Mouse (Mus musculus) neural tube, embryonic 12.5 days (tissue): Measurements from ENCODE around the gene Hmgn1. TPM values are rescaled to one million over a fixed set of nuclear protein-coding genes. Genes with fewer than 3 reads are reported as not detected.
"Not testable (repeated sequence)": the region's sequence is repeated elsewhere in the genome, so short reads cannot be mapped to it uniquely, and the experiment has no call there.

Experiments used
- ATAC-seq: fragments of 200-750 bp; cut with Nextera tagmentation; 2 replicates; pipeline ENCODE4 v1.8.0; 2017; ENCODE audit warnings: low read depth, mild to moderate bottlenecking, moderate TSS enrichment, moderate library complexity; ENCODE audit not compliant: low FRiP score
- H3K27ac ChIP-seq: fragments of 300-500 bp; sonication (generic); 2 replicates; pipeline ENCODE4 v1.5.1; 2016
- H3K27me3 ChIP-seq: fragments of 300-500 bp; sonication (generic); replicated peaks from 2 replicates; pipeline ENCODE4 v1.6.1; 2016; ENCODE audit warnings: mild to moderate bottlenecking
- H3K36me3 ChIP-seq: fragments of 300-500 bp; sonication (generic); 2 replicates; pipeline ENCODE4 v1.6.1; 2016; ENCODE audit warnings: mild to moderate bottlenecking
- H3K4me1 ChIP-seq: fragments of 300-500 bp; sonication (generic); 2 replicates; pipeline ENCODE4 v1.6.1; 2016
- H3K4me2 ChIP-seq: fragments of 300-500 bp; sonication (generic); replicated peaks from 2 replicates; pipeline ENCODE4 v1.6.1; 2016; ENCODE audit warnings: mild to moderate bottlenecking
- H3K4me3 ChIP-seq: fragments of 300-500 bp; sonication (generic); 2 replicates; pipeline ENCODE4 v1.5.1; 2016
- H3K9ac ChIP-seq: fragments of 300-500 bp; sonication (generic); 2 replicates; pipeline ENCODE4 v1.6.1; 2016; ENCODE audit warnings: mild to moderate bottlenecking
- H3K9me3 ChIP-seq: fragments of 300-500 bp; sonication (generic); 2 replicates; pipeline ENCODE4 v1.6.1; 2016; ENCODE audit warnings: mild to moderate bottlenecking
- WGBS: fragments of 180-500 bp; shearing (Covaris S2); methylation state at CpG from one replicate; pipeline ENCODE4 v1.1.7; 2016; 5-methylcytosine and 5-hydroxymethylcytosine counted together
- polyA plus RNA-seq: library from polyadenylated mRNA; unstranded; fragments of >200 nt; fragmentation: Nextera tagmentation; extraction: Ambion mirVana; gene quantifications from 2 replicates; pipeline ENCODE4 v1.2.1, GENCODE M21; 2016

The Hmgn1 gene
- polyA plus RNA-seq, 1 experiment from 2014 or later, result 694 TPM

DNA sequence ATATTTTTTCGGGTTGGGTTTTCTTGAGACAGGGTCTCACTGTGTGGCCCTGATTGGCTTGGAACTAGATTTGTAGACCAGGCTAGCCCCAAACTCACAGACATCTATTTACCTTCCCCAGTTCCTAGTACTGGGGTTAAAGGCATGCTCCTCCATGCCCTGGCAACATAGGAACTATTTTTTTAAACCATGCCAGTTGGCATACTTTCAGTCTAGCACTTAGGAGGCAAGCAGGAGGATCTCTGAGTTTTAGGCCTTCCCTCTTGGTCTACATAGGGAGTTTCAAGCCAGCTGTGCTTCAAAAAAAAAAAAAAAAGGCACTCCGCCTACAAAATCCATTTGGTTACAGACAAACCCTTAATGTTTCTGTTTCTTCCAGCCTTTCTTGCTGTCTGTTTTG is 26.9 kb upstream of the Hmgn1 start:
- peaks cover 27% of the 10 kb centered on the region for H3K36me3 ChIP-seq
- peaks cover 10% of the 10 kb centered on the region for H3K4me1 ChIP-seq
- H3K27me3 ChIP-seq, result no peaks in the 10 kb centered on the region
- no peak overlapping the region for H3K4me3 ChIP-seq
- H3K27ac ChIP-seq, result no peak overlapping the region
- no peak for ATAC-seq
- 85% methylated on average over 2 of the region's 2 CpGs for WGBS
- no peak overlapping the region for H3K4me2 ChIP-seq
- H3K9me3 ChIP-seq, result no peaks in the 10 kb centered on the region
- no peak overlapping the region for H3K9ac ChIP-seq

DNA sequence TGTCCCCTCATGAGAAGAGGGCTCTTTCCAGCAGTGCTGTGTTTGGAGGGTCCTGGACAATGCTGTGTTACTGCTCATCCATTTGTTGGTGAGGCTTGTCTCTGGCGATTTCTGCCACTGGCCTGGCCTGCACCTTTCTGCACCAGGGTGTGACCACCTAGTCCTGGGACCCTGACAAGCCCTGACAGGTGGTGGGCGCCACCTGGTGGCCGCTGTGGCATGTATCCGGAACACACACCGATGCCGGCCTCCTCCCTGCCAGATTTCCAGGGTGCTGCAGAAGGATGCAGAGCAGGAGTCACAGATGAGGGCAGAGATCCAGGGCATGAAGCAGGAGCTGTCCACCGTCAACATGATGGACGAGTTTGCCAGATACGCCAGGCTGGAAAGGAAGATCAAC is 24.0 kb upstream of the Hmgn1 start:
- Histone ChIP-seq H3K36me3 (peaks cover 27% of the 10 kb centered on the region), H3K9me3 (no peaks in the 10 kb centered on the region), H3K27ac (no peak overlapping the region), H3K4me2 (no peak overlapping the region), H3K4me1 (peaks cover under 1% of the 10 kb centered on the region; the same call in 1 of the 2 replicates), H3K27me3 (no peaks in the 10 kb centered on the region), H3K4me3 (no peak overlapping the region), H3K9ac (no peak overlapping the region)
- WGBS, result 27% methylated on average over 9 of the region's 9 CpGs
- ATAC-seq, result peak; percentile 27; the same call in 1 of the 2 replicates

DNA sequence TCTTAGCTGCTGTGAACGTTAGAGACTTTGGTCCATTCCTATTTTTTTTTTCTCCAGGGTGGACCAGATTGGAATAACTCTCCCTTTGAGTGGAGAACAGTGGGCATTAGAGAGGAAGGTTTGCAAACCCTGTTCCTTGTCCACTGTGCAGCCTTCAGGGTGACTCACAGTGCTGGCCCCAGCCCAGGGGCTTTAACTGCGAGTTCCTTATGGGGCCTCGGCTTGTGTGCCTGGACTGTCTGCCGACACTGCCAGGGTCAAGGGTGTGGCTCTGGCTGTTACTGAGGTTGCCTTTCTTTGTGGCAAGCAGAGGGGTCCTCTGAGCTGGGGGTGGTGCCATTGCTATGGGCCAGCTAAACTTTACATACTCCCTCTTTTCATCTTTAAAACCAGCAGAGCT is 23.5 kb upstream of the Hmgn1 start:
- peaks cover 27% of the 10 kb centered on the region for H3K36me3 ChIP-seq
- no peaks in the 10 kb centered on the region for H3K9me3 ChIP-seq
- no peak for ATAC-seq
- H3K4me3 ChIP-seq, result no peak overlapping the region
- no peaks in the 10 kb centered on the region for H3K27me3 ChIP-seq
- H3K27ac ChIP-seq, result no peak overlapping the region
- H3K9ac ChIP-seq, result no peak overlapping the region
- no peak overlapping the region for H3K4me2 ChIP-seq
- peaks cover 6% of the 10 kb centered on the region for H3K4me1 ChIP-seq
- WGBS, result 75% methylated on average over 4 of the region's 4 CpGs

DNA sequence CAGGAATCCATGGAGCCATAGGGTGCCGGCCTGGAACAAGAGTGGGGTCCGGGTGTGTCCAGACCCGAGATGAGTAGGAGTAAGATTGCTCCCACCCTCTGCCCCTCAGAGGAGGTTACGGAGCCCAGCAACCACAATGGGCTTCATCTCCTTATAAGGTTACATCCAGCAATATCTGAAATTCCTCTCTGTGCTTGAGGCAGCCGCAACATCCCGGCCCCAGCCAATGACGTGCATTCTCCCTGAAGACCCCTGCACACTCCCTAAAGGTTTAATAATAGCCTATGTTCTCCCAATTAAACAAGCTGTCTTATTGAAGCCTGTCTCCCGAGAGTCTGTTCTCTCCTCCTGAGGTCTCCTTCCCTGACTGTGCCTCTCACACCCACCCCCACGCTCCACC is 21.8 kb upstream of the Hmgn1 start:
- no peak overlapping the region for H3K4me3 ChIP-seq
- no peak for ATAC-seq
- 79% methylated on average over 9 of the region's 9 CpGs for WGBS
- H3K9me3 ChIP-seq, result no peaks in the 10 kb centered on the region
- H3K27me3 ChIP-seq, result no peaks in the 10 kb centered on the region
- H3K4me1 ChIP-seq, result peaks cover 11% of the 10 kb centered on the region
- H3K9ac ChIP-seq, result no peak overlapping the region
- peaks cover 18% of the 10 kb centered on the region for H3K36me3 ChIP-seq
- no peak overlapping the region for H3K27ac ChIP-seq
- no peak overlapping the region for H3K4me2 ChIP-seq

DNA sequence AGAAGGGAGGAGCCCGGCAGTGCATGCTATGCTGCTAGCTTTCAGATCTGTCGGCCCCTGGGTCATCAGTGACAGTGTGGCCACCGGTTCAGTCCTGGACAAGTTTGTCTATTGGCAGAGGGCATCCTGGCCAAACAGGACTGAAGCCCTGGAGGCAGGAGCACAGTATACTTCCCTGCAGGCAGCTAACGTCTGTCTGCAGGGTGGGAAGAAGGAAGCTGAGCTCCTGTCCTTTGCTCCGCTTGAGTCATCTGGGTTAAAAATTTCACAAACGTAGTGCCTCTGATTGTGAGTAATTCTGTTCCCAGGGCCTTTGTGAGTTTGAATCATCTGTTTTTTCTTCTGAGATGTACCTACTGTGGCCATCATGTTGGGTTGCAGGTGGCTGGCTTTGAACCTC is 21.3 kb upstream of the Hmgn1 start:
- Histone ChIP-seq H3K4me2 (no peak overlapping the region), H3K9ac (no peak overlapping the region), H3K27ac (no peak overlapping the region), H3K36me3 (peaks cover 14% of the 10 kb centered on the region), H3K9me3 (no peaks in the 10 kb centered on the region), H3K4me3 (no peak overlapping the region), H3K27me3 (no peaks in the 10 kb centered on the region), H3K4me1 (peaks cover 11% of the 10 kb centered on the region)
- no peak for ATAC-seq
- WGBS, result 86% methylated on average over 6 of the region's 6 CpGs

DNA sequence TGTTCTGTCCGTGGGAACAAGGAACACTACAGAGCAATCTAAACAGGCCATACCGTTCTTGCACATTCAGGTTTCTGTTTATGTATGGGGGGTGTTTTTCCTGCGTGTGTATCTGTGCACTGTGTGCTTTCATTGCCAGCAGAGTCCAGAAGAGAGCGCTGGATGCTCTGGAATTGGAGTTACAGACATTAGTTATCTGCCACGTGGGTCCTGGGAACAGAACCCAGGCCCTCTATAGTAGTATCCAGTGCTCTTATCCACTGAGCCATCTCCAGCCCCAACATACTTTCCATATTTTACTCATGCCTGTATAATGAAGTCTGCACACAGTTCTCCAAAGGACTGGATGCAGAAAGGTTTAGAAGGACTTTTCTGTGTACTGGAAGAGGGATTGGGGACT is 18.3 kb upstream of the Hmgn1 start:
- Histone ChIP-seq H3K36me3 (no peaks in the 10 kb centered on the region), H3K4me2 (peak overlapping the region; percentile 78), H3K9me3 (no peaks in the 10 kb centered on the region), H3K27ac (0 out of 2 replicates have a peak overlapping the region, but pooled peaks have one; percentile 50), H3K4me3 (peak overlapping the region; percentile 84), H3K27me3 (no peaks in the 10 kb centered on the region), H3K9ac (peak overlapping the region; percentile 81), H3K4me1 (peaks cover 11% of the 10 kb centered on the region)
- ATAC-seq, result no peak; the same call in 1 of the 2 replicates
- WGBS, result 3% methylated on average over 5 of the region's 5 CpGs

DNA sequence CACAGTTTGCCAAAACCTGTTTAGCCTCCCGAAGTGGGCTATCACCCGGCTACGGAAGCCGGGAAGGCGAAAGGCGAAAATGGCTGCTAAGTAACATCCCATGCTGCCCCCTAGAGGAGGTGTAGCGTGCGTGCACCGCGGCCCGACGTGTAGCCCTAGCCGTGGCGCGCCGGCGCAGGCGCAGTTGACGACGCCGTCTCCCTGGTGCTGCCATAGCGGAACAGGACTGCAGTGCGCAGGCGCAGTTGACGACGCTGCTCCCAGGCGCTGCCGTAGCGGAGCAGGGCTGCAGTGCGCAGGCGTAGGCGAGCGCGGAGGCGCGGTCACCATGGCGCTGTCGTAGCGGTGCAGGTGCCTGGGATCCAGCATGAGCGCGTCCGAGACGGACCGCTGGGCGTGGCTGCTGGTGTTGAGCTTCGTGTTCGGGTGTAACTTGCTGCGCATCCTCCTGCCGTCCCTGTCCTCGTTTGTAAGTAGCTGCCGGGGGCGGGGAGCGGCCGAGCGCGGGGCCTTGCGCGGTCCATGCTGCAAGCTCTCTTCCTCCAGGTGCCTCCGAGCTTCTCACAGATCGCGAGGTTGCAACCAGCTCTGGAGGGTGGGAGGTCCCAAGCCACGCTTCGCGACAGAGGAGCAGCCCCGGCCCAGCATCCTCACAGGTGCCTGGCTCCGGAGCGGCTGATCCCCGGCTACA is 17.7 kb upstream of the Hmgn1 start, which contains the start of gene Wrb:
Gene Wrb, plus strand, starts transcription at position 298 of the 691 bp plus-strand sequence.
- Histone ChIP-seq H3K36me3 (no peaks in the 10 kb centered on the region), H3K9ac (peak within 1 kb of the TSS; percentile 81), H3K4me1 (peaks cover 11% of the 10 kb centered on the region), H3K9me3 (no peaks in the 10 kb centered on the region), H3K27ac (0 out of 2 replicates have a peak within 1 kb of the TSS, but pooled peaks have one; percentile 50), H3K27me3 (no peaks in the 10 kb centered on the region), H3K4me2 (peak within 1 kb of the TSS; percentile 78), H3K4me3 (peak within 1 kb of the TSS; percentile 84)
- ATAC-seq, result peak; percentile 98
- under 1% methylated on average over 68 of the region's 68 CpGs for WGBS

DNA sequence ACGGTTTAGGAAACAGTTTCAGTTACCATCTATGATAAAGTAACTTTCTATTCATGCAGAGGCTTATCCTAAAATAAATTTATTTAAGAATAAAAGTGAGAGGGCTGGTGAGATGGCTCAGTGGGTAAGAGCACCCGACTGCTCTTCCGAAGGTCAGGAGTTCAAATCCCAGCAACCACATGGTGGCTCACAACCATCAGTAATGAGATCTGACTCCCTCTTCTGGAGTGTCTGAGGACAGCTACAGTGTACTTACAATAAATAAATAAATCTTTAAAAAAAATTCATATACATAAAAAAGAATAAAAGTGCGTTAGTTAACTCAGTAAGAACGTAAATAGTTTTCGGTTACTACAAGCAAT is 17.2 kb upstream of the Hmgn1 start:
- 28% methylated on average over 6 of the region's 6 CpGs for WGBS
- H3K36me3 ChIP-seq, H3K4me3 ChIP-seq, H3K9ac ChIP-seq, H3K9me3 ChIP-seq, H3K27ac ChIP-seq, H3K27me3 ChIP-seq: not testable (repeated sequence)
- Histone ChIP-seq H3K4me1 (peaks cover 11% of the 10 kb centered on the region), H3K4me2 (peak overlapping the region; percentile 78; the same call in 1 of the 2 replicates)
- peak; percentile 67 for ATAC-seq

DNA sequence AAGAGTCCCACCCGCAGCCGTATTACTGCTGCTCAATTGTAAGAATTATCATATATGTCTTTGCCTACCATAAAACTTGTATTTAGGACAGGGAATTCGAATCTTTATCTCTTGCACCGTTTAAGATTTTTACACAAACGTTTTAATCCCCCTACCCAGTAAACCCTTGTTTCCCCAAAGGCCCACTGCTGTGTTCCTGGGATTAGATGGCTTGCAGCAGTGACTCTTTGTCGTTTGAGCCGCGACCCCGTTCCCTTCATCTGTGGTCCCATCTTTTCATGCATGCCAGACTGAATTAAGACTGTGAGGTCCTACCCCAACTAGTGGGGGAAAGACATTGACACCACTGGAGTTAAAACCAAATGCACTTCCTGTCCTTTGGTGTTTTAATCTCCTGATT is 937 bp upstream of the Hmgn1 start:
- Histone ChIP-seq H3K9me3 (no peaks in the 10 kb centered on the region), H3K27ac (peak overlapping the region; percentile 94), H3K4me1 (peaks cover 24% of the 10 kb centered on the region), H3K4me2 (peak overlapping the region; percentile 83), H3K27me3 (no peaks in the 10 kb centered on the region), H3K4me3 (peak overlapping the region; percentile 96), H3K9ac (peak overlapping the region; percentile 79), H3K36me3 (peaks cover 25% of the 10 kb centered on the region)
- no peak for ATAC-seq
- WGBS, result 2% methylated on average over 9 of the region's 9 CpGs

DNA sequence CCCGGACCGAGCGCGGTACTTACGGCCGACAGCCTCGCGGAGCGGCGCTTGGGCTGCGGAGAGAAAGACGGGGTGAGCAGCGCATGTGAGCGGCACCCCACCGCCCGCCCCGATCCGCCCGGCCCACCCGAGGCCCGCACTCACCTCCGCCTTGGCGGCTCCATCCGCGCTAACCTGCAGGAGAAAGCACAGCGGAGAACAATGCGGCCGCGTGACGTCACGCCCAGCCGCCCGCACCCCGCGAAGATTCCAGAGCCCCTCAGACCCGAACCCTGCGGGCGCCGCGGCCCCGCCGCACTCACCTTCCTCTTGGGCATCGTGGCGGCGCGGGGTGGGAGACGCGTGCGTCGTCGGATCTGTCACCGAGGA is 257 bp downstream of the Hmgn1 start:
- H3K4me1 ChIP-seq, result peaks cover 24% of the 10 kb centered on the region
- H3K4me2 ChIP-seq, result peak overlapping the region; percentile 83
- H3K36me3 ChIP-seq, result peaks cover 33% of the 10 kb centered on the region
- H3K9me3 ChIP-seq, result no peaks in the 10 kb centered on the region
- WGBS, result 1% methylated on average over 52 of the region's 52 CpGs
- no peaks in the 10 kb centered on the region for H3K27me3 ChIP-seq
- H3K9ac ChIP-seq, result peak overlapping the region; percentile 97
- H3K27ac ChIP-seq, result peak overlapping the region; percentile 90
- ATAC-seq, result peak; percentile 71
- H3K4me3 ChIP-seq, result peak overlapping the region; percentile 96

DNA sequence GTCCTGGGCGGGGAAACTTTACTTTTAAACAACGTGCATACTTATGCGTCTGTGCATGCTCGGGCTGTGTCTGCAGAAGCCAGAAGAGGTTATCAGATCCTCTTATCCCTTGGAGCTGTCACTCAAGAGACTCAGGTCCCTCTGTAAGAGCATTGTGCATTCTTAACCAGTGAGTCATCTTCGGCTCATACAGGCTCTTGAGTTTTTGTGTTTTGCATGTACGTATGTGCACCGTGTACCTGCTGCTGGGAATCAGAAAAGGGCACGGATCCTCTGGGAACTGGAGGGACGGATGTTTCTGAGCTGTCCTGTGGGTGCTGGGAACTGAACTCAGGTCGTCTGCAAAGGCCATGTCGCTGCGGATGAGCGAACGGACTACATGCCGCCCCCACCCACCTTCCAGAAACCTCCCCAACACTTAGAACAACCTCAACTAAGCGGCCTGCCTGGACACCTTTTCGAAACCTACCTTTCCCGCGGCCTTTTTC is 801 bp downstream of the Hmgn1 start:
- peak overlapping the region; percentile 97 for H3K9ac ChIP-seq
- 10% methylated on average over 19 of the region's 19 CpGs for WGBS
- H3K27ac ChIP-seq, result peak overlapping the region; percentile 90
- H3K4me1 ChIP-seq, result peaks cover 24% of the 10 kb centered on the region
- no peaks in the 10 kb centered on the region for H3K9me3 ChIP-seq
- H3K36me3 ChIP-seq, result peaks cover 34% of the 10 kb centered on the region
- peak overlapping the region; percentile 96 for H3K4me3 ChIP-seq
- ATAC-seq, result no peak
- H3K4me2 ChIP-seq, result peak overlapping the region; percentile 83
- H3K27me3 ChIP-seq, result no peaks in the 10 kb centered on the region

DNA sequence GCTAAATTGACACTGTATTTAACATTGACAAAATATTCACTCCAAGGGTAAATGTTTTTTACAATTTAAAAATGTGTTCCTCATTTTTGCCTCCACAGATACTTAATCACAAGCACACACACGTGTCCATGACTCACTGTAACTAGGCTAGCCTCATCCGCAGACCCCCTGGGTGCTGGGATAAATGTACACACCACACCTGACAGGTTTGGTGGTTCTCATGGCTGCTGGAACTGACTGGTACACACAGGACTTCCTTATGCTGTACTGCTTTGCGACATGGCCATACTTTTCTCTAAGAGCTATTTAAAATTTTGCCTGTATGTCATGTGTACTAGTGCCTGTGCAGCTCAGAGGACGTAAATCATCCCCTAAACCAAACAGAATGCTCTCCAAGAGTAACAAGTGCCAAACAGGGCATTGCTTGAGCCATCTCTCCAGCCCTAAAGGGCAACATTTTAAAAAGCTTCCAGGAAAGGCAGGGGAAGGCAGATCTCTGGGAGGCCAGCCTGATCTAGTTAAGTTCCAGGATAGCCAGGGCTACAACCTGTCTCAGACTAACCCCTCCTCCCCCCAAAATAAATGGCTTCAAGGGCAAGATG is 7.4 kb downstream of the Hmgn1 start:
- Histone ChIP-seq H3K36me3 (peaks cover 43% of the 10 kb centered on the region), H3K27ac (no peak overlapping the region), H3K4me2 (no peak overlapping the region), H3K4me3 (no peak overlapping the region), H3K4me1 (peaks cover 3% of the 10 kb centered on the region; the same call in 1 of the 2 replicates), H3K27me3 (no peaks in the 10 kb centered on the region), H3K9me3 (no peaks in the 10 kb centered on the region), H3K9ac (no peak overlapping the region)
- 83% methylated on average over 4 of the region's 4 CpGs for WGBS
- ATAC-seq, result no peak
